Mouse (Mus musculus) midbrain, embryonic 16.5 days (tissue): ENCODE measurements around the gene Pla2g4e. TPM values are rescaled to one million over a fixed set of nuclear protein-coding genes. Genes with fewer than 3 reads are reported as not detected.

ENCODE experiments used
- polyA plus RNA-seq: library from polyadenylated mRNA; unstranded; fragments of >200 nt; fragmentation: Nextera tagmentation; extraction: Ambion mirVana; gene quantifications from 2 replicates; pipeline ENCODE4 v1.2.1, GENCODE M21; 2015

Gene Pla2g4e
- polyA plus RNA-seq, 1 experiment from 2014 or later: 6.7 TPM

Other genes starting within 250 kb of the Pla2g4e start
- gene Jmjd7, start 217.9 kb downstream of the Pla2g4e start, polyA plus RNA-seq: 16.7 and 19.7 TPM in 2 replicates
- 4.6 and 6.3 TPM in 2 replicates for gene Gm28042, start 217.8 kb downstream of the Pla2g4e start, polyA plus RNA-seq
- gene Pla2g4b, start 211.9 kb downstream of the Pla2g4e start, polyA plus RNA-seq: 3.9 and 5.0 TPM in 2 replicates
- gene Ehd4, start 90.7 kb downstream of the Pla2g4e start, polyA plus RNA-seq: 11.5 and 12.0 TPM in 2 replicates
- 0.08 TPM in 1 of 2 replicates, not detected in the other for gene Pla2g4d, start 43.9 kb upstream of the Pla2g4e start, polyA plus RNA-seq
- gene Pla2g4f, start 68.8 kb upstream of the Pla2g4e start, polyA plus RNA-seq: not detected in 2 replicates
- 48.9 and 49.2 TPM in 2 replicates for gene Vps39, start 107.8 kb upstream of the Pla2g4e start, polyA plus RNA-seq
- 8.6 and 9.8 TPM in 2 replicates for gene Ganc, start 158.6 kb upstream of the Pla2g4e start, polyA plus RNA-seq
- gene Tmem87a, start 158.8 kb upstream of the Pla2g4e start, polyA plus RNA-seq: 5.6 and 6.8 TPM in 2 replicates
- 0.53 and 1.1 TPM in 2 replicates for gene Capn3, start 210.7 kb upstream of the Pla2g4e start, polyA plus RNA-seq